Mouse (Mus musculus) layer of hippocampus, adult 8-10 months (tissue): ENCODE data around the gene Aqp5. TPM values are rescaled to one million over a fixed set of nuclear protein-coding genes. Genes with fewer than 3 reads are reported as not detected.
A peak's percentile ranks its signal among the peaks of the same experiment; 100 is the strongest.

Experiments used
- DNase-seq, 2 experiments: peaks; one replicate each; pipeline ENCODE4 v3.0.0; 2022; ENCODE audit warnings: low spot score in 2 of 2
- total RNA-seq, 4 experiments: library from RNA; stranded (reverse); gene quantifications; 2 replicates each; pipeline ENCODE4 v1.2.4; 2022

Aqp5 gene
- total RNA-seq, 4 experiments from 2014 or later: not detected

DNA sequence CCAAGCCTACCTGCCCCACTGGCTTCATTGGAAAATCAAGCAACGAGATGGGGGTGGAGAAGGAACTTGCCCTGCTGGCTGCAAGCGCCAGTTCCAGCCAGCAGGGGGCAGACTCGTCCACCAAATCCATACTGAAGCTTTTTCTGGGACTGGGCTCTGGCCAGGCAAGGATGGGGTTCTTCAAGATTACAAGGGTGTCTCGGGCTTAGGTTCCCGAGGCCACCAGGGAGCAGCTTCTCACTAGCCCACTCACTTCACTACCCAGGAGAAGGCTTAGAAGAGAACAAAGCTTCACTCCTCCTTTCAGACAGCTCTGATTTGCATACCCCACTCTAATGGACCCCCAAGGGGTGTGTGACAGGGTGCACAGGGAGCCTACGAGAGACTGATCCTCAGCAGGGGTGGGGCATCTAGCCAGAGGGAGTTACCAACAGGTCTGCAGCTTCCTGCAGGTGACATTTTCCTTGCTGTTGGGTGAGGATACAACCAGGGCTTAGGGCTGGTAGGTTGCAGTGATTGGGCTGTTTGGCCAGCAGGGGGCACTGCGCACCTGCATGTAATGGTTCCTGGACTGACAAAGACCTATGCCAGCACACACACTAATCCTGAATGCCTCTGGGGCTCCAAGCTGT lies 5.6 kb downstream of the Aqp5 start:
- DNase-seq: peak; percentile 83 to 90

DNA sequence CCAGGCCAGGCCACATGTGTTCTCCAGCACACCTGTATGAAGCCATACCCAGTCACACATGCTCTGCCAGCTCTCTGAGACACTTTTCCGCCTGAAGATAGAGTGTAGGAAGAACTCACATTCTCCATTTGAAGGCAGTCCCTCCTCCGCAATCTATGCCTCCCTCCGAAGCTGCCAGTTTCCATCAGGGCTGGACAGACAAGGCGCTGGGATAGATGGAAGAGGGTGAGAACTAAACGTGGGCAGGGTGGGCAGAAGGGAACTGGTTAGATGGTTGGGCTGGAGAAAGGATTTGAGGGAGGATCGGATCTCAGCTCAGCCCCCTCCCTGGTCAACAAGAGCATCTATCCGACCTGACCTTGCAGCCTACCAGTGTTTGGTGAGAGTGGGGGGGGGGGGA lies 6.3 kb downstream of the Aqp5 start:
- no peak for DNase-seq

DNA sequence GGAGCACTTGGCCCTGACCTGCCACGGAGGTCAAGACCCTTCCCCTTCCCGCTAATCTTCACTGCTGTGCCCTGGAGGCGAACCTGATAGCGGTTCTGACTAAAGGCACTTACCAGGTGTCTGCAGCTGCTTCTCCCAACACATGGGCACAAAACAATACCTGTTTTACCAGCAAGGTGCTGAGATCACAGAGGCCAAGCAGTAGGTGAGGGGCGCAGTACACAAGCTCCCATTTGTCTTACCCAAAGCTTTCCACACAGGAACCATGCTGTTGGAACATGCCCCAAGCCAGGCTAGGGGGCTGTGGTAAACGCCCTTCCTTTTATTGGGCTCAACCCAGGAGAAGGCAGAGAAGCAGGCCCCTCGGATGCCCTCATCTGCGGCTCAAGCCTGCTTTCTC lies 7.0 kb downstream of the Aqp5 start:
- no peak for DNase-seq

DNA sequence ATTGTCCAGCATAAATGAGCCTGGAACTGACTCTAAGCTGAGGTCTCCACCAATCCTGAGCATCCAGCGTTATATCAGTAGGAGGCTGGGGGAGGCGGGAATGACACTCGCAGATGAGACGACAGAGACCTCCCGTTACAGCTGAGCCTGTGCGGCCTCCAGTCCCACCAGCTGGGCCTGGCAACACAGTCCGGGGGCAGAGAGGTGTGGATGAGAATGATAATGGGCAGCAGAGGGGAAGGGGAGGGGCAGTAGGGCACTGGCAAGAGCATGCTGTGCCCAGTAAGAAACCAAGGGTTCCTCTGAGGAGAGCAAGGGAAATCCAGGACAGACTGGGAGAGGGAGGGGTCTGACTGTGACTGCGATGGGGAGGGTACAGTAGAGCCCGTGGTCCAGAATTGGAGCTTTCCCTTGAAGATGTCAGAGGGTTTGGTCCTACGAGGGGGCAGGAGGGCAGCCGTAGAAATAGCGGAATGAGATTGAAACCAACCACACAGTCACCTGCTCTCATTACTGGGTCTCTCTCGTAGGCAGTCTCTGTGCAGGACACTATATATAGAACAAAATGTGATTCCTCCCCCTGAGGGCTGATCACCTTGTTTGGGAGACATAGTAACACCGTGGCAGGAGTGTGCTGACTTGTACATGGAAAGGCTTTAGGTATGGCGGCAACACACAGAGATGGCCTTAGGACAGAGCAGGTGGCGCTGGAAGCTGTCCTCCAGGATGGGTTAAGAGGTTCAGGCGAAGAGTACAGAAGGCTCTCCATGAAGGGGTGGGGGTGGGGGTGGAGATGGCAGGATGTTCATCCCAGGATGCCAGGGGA lies 8.9 kb downstream of the Aqp5 start:
- DNase-seq: no peak

DNA sequence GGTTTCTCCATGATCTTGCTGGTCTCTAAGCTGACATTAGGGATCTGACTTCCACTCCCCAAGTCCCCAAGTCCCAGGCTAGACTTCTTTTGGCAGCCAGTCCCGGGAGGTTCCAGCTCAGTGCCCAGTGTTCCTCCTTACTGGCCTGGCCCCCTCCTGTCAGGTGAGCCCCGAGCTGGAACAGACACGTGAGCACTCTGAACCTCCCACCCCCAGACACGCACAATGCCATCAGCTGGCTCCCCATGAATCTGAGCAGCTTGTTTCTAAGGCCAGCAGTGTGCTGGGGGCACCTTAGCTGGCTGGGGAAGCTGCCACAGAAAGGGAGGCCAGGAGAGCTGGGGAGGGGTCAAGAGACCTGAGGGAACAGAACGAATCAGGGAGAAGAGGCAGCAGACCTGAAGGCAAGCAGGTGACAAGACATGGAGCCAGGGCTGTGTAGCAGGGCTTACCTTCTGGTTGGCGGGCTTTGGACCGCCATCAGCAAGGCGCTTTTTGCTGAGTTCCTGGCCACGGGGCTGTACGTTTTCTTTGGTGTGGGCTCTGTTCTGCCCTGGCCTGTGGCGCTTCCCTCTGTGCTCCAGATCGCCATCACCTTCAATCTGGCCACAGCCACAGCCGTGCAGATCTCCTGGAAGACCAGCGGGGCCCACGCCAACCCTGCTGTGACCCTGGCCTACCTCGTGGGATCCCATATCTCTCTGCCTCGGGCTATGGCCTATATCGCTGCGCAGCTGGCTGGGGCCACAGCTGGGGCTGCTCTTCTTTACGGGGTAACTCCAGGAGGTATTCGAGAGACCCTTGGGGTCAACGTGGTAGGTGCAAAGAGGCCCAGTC lies 10.6 kb downstream of the Aqp5 start, which contains the start of gene Aqp6:
TSS of gene Aqp6 (plus strand) at position 415 of the 837 bp plus-strand sequence.
- no peak for DNase-seq

DNA sequence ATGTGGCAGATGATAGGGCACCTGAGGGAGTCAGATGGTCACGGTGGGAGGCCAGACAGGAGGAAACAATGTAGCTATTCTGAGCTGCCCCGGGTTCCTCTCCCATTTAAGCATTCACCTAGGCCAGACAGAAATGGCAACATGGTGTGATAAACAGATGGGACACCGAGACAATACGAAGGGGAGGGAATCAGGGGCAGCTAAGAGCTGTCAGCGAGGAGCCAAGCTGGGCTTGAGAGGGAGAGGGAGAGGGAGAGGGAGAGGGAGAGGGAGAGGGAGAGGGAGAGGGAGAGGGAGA lies 11.2 kb downstream of the Aqp5 start:
- DNase-seq: no peak

DNA sequence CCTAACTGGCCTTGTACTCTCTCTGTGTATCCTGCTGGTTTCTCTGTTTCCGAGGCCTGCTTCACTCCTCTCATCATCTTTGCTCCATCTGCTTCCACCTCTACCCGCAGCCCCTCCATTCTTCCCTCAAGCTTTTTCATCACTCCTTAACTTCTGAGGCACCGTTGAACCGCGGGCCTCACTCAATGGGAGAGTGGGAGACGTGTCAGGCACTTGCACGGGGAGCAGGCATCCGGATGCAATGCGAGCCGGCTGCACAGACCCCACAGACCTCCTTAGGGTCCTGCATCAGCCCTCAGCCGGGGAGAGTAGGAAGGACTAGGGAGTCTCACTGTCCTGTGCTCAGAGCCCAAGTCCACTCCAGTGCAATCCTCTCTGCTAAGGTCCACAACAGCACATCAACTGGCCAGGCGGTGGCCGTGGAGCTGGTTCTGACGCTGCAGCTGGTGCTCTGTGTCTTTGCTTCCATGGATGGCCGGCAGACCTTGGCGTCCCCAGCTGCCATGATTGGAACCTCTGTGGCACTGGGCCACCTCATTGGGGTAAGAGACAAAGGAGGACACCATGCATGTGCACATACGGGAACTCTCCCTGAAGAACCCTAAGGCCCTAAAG lies 11.7 kb downstream of the Aqp5 start:
- no peak for DNase-seq

DNA sequence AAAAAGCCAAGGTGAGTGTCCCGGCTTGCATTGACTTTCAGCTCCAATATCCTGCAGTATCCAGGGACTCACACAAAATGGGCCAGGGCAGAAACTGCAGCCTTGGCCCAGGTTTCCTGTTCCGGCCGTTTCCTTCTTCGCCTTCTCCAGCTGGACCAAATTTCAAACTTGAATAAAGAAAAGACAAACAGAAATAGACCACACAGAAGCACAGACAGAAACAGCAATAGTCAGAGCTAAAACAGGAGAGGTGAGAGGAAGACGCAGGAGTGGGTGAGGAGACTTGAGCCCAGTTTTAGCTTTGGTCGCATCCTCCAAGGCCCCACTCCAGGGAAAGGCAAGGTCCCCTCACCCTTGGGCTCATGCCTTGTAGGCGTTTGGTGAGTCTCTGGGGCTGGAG lies 12.6 kb downstream of the Aqp5 start:
- DNase-seq: no peak

DNA sequence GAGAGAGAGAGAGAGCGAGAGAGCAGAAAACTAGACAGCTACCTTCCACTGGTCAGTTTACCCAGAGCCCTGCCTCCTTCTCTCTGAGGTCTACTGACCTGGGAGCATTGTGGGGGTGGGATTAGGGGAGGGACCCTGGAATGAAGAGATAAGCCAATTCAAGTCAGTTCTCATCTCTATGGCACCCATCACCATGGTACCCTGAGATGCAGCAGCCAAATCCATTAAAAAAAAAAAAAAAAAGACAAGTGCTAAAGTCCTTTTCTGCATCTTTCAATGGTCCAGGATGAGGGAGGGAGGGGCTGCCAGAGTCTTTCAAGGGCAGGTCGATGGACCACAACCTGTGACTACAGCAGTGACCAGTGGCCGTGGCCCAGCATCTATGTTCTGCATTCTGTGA lies 15.0 kb downstream of the Aqp5 start:
- DNase-seq: no peak

DNA sequence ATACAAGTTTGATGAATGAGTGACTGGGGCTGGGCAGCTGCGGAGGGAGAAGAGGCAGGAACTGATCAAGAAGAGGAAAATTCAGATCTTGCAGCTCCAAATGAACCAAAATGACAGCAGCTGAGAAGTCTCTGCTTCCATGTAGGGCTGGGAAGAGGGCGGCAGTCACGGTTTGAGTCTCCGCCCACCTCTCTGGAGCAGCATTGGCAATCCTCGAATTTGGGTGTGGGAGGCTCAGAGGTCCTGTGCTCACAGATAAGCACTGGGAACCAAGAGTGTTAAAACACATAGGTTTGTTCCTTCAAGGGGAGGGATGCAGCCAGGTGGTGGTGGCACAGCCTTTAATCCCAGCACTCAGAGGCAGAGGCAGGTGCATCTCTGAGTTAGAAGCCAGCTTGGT lies 15.9 kb downstream of the Aqp5 start:
- no peak for DNase-seq

DNA sequence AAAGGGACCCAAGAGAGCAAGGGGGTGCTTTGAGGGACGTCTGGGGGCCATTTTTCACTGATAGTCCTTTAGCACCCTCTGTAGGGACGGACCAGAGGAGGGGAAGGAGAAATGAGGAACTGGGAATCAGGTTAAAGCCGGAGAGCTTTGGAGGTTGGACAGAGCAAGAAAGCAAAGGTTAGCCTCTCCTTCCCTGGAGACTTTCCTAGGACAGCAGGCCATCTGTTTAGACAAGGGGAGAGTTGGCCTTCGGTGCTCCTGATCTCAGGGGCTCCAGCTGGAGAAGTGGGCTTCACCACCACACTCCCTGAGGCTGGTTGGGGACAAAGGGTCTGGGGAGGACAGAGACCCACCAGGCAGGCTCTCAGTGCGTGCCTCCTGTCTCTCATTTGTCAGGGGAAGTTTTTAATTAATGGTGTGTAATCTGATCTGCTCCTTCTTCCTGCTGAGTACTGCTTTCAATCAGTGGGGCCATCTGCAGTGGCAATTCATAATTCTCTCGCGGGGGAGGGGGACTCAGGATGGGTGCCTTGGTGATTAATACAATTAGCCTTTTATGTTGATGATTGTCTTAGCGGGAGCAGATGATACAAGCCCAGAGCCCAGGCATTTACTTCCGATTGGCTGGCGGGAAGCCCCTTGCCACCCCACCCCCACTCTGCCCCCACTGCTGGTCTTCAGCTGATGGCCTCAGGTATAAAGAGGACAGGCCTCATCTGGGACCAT lies 17.0 kb downstream of the Aqp5 start:
- peak; percentile 35 to 43 for DNase-seq

DNA sequence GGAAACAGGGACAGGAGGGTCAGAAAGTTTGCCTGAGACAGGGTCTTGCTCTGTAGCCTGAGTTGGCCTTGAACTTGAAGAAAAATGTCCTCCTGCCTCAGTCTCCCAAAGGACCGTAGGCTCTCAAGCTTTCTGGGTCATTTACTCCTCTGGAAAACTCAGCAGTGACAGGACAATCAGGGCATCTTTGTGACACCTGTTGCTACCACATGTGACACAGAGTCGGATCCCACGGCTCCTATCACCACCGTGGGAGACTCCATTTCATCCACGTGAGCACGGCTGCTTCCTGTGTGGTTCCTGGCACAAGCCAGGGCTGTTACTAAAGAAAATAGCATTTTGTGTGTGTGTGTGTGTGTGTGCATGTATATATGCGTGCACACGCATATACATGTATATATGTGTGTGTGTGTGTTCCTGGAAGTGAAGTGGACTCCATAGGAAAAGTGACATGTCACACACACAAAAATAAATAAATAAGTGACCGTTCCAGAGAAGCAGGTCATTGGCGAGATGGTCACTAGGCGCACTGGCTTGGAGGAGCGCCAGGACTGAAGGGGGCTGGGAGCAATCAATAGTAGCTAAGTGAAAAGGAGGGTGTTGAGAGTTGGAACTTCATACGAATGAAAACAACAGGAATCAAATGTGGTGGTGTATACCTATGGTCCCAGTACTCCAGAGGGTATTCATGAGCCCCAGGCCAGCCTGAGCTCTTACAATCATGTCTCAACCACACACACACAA lies 18.0 kb downstream of the Aqp5 start:
- DNase-seq: no peak

DNA sequence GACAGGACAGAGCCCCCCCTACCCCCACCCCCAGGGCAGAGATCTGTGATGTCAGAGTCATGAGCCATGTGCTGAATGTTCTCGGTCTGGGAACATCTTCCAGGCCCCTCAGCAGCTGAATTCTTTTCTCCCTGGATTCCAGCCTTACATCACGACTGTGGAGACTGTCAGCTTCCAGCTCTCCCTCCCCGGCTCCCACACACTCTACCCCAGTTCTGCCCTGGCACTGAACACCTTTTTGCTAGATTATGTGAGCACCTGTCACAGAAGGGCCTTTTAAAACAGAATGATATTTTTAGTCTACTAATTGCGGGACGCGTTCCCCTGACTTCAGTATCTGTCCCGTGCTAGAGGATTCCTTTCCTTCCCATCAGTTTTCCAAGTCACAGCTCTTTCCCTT lies 21.0 kb downstream of the Aqp5 start:
- no peak for DNase-seq

DNA sequence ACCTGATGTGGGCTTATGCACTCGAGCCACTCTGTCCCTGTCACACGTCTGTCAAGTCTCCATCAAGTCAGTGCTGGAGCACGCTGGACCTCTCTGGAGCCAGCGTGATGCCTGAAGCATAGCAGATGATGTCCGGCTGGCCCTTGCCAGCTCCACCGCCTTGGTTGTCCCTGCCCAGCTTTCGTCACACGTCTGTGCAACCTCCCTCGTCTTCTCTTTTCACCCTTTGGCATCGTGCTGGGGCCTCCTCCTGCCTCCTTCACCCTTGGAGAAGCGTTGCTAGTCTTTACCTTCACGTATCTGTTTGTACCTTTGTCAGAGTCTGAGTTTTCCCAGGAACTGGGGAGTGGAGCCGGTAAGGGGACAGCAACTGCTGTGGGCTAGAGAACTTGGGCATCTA lies 23.7 kb downstream of the Aqp5 start:
- DNase-seq: no peak

DNA sequence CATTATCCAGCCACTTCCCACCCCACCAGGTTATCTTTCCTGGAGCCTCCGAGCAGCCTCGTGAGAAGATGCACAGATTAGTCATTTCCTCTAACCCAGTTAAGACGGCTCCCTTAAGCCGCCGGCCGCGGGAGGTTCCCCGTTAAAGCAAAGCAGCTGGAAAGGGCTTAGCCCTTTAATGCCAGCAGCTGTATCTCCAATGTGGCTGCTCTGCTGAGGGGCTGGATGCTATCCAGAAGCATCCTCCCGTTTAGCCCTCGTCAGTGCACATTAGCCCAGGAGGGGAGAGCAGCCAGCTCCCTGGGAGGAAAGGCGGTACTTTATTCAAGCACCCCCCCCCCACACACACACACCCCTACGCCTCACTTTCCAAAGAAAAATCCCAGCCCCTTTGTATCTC lies 24.2 kb downstream of the Aqp5 start:
- DNase-seq: no peak

DNA sequence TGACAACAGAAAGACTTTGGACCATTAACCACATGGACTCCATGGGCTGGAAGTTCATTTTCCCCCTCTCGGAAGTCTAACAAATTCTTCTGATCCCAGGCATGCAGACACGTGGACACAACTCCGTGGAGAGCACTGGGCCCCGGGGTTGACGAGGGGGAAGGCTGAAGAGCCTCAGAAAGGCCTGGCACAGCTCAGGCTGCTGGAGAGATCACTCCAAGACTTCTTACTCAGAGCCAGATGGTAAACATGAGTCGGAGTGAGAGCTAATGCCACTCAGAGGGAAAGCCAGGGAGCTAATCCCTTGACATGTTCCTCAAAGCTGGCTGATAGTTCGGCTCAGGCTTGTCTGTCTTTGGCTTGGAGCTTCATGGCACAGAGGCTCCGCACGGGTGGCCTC lies 24.7 kb downstream of the Aqp5 start:
- DNase-seq: no peak

DNA sequence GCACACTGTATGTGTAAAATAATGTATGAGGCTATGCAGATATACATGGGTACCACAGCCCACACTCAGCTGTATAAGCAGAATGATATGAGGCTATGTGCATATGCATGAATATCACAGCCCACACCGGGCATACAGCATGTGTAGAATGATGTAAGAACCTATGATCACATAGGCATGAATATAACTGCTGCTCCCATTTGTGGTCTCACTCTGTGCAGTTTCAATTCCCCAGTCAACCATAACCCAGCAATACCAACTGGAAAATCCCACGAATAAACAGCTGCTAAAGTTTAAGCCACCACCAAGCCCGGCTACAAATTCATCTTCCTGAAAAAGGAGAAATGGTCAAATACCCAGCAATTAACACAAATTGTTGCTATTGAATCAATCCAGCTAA lies 28.0 kb downstream of the Aqp5 start:
- DNase-seq: no peak

DNA sequence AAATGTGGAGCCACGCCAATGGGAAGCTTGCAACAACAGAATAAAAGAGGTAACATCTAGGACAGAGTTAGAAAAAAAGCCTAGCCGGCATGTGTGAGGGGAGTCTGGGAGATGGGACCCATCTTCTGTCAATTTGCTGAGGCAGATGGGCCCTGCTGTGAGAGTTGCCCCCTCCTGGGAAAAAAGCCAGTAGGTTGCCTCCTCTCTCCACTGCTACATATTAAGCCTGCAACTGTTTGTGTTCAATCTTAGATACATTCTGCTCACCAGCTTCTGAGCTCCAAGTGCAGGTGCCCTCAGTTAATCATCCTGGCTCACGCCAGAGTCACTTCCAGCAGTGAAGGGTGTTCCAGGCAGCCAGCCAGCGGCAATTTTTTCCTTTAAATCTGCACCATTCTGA lies 29.2 kb downstream of the Aqp5 start:
- peak; percentile 31 to 41 for DNase-seq

DNA sequence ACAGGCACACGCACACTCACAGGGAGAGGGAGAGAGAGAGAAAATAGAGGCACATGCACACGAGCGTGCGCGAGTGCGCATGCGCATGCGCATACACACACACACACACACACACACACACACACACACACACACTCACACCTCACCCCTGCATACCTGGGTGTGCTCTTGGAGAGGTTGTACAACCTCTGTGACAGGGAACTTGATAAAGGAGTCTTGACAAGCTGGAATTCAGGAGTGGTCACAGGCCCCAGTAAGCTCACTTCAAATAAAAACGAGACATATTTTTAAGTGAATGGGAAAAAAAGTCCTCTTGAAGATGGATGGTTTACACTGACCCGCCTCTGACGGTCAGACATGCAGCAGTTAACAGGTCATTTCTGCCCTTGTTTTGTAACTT lies 31.5 kb downstream of the Aqp5 start:
- DNase-seq: no peak

DNA sequence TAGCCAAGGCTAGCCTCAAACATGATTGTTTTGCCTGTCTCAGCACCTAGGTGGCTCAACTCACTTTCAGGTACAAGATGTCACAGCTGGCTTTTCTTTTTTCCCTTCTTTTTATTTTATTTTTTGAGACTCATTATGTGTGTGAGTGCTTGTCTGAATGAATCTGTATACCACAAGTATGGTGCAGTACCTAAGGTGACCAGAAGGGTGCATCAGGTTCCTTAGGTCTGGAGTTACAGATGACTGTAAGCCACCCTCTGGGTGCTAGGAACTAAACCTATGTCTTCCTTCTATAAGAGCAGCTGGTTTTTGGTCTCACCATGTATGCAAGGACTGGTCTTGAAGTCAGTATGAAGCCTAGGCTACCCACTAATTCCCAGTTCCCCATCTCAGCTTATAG lies 41.0 kb downstream of the Aqp5 start:
- no peak for DNase-seq

DNA sequence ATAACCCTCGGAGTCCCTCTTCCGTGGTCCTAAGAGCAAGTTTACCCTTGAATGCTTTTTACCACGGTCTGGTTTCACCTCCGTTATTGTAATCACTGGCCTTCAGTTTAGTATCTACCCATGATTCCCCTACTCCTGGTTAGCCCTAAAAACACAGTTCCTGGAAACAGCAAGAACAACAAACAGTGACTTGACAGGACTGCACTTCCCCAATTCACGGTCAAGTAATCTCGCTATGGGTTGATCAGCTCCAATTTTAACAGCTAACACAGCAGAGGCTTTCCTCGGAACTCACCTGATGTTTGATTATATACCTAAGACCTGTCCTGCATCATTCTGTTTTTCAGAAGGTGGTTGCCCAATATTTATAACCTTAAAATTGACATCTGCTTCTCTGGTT lies 44.1 kb downstream of the Aqp5 start:
- DNase-seq: no peak
